Mouse (Mus musculus) c-Kit-positive CD71-positive TER-119-positive erythroid progenitor cells, embryonic 14.5 days (primary cell): ENCODE results near the gene Gpc1.
A peak's percentile ranks its signal among the peaks of the same experiment; 100 is the strongest.

Experiments used
- DNase-seq: peaks from one replicate; pipeline ENCODE4 v3.0.0-alpha.2; 2013; ENCODE audit warnings: low spot score

The Gpc1 gene

GRCm38 (mm10) chr1:92833987-92834706, 2.7 kb downstream of the Gpc1 start:
- DNase-seq: peak; percentile 37

DNA sequence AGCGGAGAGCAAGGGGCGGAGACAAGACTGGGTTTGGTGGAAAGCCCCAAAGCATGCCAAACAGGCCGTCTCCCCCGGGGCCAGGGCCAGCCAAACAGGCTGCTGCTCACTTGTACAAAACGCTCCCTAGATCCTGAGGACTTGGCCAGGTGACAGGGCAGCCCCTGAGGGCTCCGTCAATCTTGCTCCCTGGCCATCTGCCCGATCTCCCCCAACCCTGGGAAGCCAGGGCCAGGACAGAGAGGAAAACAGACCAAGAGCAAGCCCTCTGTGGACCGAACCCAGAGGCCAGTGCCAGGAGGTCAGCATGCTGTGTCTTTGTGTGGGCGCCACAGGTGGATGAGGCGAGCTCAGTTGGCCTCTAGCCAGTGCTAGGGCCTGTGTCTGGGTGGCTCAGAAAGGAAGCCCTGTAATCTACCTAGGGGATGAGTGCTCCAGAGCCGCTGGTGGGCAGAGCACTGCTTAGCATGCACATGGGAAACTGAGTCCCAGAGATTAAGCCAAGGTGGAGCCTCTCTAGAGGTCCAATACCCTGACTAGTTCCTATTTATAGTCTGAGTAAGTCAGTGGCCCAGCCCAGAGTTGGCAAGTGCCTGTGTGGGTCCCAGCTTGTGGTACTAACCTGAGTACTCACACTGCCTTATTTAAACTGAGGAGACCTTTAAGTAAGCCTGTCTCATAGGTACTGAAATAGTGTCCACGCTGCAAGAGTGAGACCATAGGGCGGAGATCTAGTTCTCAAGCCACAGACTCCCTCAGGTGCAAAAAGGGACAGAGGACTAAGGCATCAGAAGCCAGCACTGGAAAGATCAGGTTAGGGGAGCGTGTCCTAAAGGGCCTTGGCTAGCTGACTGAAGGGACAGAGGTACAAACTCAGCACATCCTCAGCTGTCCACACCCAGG, 6.7 kb downstream of the Gpc1 start:
- no peak for DNase-seq

- no peak for DNase-seq
Observed at GRCm38 (mm10) chr1:92839211-92839610, 7.8 kb downstream of the Gpc1 start.

- DNase-seq: no peak
Observed at GRCm38 (mm10) chr1:92840231-92840890, 8.9 kb downstream of the Gpc1 start.

DNA sequence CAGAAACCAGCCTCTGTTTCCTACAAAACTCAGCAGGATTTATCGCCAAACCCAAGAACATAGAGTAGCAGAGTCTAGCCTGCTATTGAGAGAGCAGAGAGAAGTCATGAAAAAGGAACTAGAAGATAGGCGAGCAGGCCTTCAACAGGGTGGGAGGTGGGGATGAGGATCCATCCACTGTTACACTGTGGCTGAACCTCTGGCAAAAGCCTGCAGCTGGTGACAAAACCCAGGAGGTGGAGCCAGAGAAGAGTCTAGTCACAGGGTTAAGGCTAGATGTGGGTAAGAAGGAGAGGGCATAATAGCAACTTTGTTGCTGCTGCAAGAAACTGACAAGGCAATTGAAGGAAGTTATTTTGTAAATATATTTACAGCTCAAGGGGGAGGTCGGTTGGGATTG, 10.0 kb downstream of the Gpc1 start:
- DNase-seq: no peak

- no peak for DNase-seq
Observed at GRCm38 (mm10) chr1:92845889-92846288, 14.4 kb downstream of the Gpc1 start.

GRCm38 (mm10) chr1:92847873-92848839, 16.7 kb downstream of the Gpc1 start:
- no peak for DNase-seq

GRCm38 (mm10) chr1:92849491-92849890, 18.0 kb downstream of the Gpc1 start:
- DNase-seq: no peak

- DNase-seq: no peak
Observed at GRCm38 (mm10) chr1:92849938-92850574, 18.6 kb downstream of the Gpc1 start.

GRCm38 (mm10) chr1:92852450-92852849, 21.0 kb downstream of the Gpc1 start:
- no peak for DNase-seq

DNA sequence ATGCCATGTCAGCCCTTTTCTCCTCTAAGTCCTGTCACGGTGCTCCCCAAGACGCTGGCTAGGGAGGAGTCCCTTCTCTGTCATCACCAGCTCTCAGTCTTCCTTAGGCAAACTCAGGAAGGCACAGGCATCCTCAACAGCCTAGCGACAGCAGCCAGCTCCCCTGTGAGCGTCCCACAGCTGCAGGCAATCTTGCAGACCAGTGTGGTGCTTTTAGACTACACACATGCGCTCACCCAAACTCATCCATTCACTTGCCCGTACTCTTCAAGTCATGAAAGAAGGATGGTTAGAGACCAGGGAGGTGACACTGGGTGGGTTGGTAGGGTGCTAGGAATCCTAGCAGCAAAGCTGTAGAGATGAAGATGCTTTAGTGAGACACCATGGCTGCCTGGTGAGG, 30.1 kb downstream of the Gpc1 start:
- DNase-seq: no peak

DNA sequence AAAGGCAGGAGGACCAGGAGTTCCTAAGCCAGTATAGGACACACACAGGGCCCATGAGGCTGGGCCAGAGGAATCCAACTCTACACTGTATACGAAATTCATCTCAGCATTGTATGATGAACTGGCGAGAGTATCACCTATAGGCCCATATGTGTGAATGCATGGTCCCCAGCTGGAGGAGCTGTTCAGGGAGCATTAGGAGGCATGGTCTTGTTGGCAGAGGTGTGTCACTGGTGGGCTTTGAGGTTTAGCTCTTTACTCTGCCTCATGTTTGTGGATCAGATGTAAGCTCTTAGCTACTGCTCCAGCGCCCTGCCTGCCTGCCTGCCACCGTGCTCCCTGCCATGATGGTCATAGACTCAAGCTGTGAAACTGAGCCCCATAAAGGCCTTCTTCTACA, 31.8 kb downstream of the Gpc1 start:
- no peak for DNase-seq

DNA sequence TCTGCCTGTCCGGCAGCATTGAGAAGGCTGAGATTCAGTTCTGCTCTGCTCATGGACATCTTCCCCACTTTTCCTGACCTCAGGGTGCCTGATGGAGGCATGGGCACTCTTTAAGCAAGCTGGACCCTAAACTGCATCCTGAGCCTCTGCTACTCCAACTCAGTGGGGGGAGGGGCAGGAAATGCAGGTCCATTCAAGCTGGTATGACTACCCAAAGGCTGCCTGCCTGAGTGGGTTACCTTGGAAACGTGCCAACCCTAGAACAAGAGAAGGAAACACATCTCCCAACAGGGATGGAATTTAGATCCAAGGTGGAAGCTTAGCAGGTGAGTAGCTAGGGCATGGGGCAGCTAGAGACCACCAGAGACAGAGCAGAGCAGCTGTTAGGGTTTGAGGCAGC, 34.7 kb downstream of the Gpc1 start:
- no peak for DNase-seq

GRCm38 (mm10) chr1:92869985-92870384, 38.5 kb downstream of the Gpc1 start:
- DNase-seq: no peak

GRCm38 (mm10) chr1:92872666-92873065, 41.2 kb downstream of the Gpc1 start:
- DNase-seq: no peak

DNA sequence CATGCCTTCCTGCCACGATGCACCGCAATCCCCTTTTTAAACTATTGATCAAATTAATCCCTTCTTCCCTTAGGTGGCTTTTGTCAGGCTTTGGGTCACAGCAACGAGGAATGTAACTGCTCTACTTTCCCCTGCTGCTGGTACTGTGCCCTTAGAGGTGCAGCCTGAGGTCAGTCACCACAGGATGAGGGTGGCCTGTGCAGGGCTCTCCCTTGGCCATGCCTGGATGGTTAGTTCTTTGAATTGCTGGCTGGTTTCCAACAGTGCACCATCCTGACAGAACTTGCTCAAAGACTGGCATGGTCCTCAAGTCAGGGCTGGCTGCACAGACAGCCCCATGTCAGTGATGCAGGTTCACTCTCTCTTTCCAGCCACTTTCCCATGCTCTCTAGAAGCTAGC, 42.6 kb downstream of the Gpc1 start:
- no peak for DNase-seq

DNA sequence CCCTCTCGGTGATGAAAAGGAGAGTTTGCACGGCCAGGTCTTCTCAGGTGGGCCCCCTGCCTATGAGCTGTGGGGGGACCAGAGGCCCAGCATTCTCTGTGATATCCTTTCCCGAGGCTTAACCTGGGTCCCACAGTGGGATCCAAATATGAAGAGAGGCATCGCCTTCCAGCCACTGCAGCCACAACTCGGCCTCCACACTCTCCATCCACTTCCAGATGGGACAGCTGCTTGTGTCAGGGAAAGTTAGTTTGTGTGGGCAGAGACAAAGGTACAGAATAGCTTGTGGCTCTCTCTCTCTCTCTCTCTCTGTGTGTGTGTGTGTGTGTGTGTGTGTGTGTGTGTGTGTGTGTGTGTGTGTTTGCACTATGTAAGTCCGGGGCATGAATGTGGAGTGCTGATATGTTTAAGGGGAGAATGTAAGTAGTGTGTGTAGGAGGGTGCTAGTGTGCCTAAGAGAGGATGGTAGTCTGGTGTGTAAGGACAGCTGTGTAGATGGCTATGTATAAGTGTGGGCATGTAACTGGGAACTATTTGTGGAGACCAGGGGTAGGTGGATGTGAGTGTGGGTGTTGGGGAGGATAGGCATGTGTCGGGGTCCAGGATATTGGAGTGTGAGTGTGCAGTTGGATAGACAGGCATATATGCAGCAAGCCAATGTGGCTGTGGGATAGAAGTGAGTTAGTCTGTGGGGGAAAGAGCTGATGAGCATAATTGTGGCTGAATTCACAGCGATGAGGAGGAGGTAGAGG, 44.1 kb downstream of the Gpc1 start:
- DNase-seq: no peak

DNA sequence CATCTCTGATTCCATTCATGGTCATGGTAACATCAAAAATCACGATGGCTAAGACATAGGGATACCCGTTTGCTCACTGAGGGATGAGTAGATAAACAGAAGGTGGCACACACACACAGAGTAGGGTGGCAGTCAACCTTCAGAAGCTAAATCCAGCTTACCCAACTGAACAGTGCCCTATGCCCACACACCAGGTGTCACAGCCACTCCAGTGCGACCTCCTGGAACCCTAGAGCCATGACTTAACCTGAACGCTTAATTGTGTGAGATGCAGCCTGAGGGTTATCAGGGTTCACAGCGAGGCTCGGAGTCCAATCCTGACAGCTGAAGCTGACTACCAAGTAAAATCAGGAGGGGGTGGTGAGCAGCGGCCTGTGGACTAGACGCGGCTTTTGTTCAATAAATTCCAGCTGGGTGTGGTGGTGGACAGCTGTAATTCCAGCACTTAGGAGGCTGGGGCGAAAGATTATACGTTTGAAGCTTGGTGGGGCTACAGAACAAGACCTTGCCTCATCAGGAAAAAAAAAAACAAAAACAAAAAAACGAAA, 46.1 kb downstream of the Gpc1 start:
- DNase-seq: no peak

DNA sequence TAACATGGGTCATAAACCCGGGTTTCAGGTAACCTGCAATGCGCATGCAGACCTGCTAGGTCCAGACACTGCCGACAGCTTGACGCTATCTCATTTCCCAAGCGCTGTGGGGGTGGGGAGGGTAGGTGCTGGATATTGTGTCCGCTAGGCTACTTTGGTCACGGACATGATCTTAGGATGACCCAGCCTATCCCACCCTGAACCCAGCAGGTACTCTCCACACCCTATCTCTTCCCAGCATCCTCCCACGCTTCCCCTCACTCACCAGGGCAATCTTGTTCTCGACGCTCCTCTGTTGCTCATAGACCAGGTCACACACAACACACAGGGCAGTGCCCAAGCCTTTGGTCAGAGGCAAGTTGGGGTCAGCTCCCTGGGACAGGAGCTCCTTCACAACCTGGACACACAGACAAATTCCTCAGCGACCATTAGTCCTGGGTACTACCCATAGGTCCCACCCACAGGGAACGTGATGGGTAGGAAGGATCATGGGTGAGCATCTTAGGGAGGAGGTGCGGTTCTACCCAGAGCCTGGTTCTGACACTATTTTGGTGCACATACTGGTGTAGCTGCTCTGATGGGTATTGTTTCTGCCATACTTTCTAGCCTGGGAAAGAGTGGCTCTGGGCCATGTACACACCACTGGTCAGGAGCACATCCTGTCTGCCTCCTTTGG, 46.8 kb downstream of the Gpc1 start:
- DNase-seq: no peak

- DNase-seq: no peak
Observed at GRCm38 (mm10) chr1:92879266-92879665, 47.8 kb downstream of the Gpc1 start.
